Mouse (Mus musculus) adrenal gland, postnatal 14 days (tissue): Measurements from ENCODE around the gene Lamb1. TPM values are rescaled to one million over a fixed set of nuclear protein-coding genes. Genes with fewer than 3 reads are reported as not detected.

ENCODE experiments used
- DNase-seq: peaks from one replicate; pipeline ENCODE4 v3.0.0; 2021; ENCODE audit warnings: mixed read lengths
- long read RNA-seq, 2 experiments: library from polyadenylated mRNA; stranded (forward); transcript quantifications; one replicate each; pipeline ENCODE4 v2.0.0; 2021
- total RNA-seq: library from RNA; stranded (reverse); gene quantifications from 2 replicates; pipeline ENCODE4 v1.2.3, GENCODE M21; 2021

Lamb1 gene
- 174 and 193 TPM in 2 replicates for total RNA-seq
- long read RNA-seq, experiment 1, full-length matches to known transcripts, result 33 of 76 reads
- long read RNA-seq, experiment 1, partial matches to known transcripts, result 38 of 76 reads
- long read RNA-seq, experiment 1, other reads (novel, unspliced or antisense), result 5 of 76 reads
- long read RNA-seq, experiment 2, full-length matches to known transcripts, result 30 of 72 reads
- long read RNA-seq, experiment 2, partial matches to known transcripts, result 38 of 72 reads
- long read RNA-seq, experiment 2, other reads (novel, unspliced or antisense), result 4 of 72 reads

DNA sequence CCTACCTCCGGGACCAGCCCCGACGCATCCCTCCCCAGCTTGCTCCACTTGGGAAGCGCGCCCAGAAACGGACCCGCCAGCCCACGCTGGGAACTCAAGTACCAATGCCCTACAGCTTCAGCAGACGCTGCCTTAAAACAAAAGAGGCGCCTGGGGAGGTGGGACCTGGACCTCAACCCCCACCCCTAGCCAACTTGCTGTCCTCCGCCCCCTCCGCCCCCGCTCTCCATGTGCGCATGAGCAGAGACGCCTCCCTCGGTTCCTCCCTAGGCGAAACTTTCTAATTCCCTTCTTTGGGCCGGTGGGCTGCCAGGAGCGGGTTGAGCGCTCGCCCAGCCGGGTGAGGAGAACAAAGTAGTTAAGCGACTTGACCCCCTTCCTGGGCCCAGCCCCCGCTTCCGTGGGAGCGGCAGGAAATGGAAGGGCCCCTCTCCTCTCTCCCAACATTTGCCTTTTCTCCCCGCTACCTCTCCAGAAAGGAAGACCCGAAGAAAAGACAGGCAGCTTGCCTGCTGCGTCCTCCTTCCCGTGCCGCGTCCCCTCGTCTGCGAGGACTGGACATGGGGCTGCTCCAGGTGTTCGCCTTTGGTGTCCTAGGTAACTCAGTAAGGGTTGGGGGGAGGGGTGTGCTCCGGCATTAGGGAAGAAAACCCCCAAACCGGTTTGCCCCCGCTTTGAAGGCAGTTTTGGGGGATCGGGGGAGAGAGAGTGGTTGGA is at the start of gene Lamb1:
Gene Lamb1 (plus strand): TSS at position 230 of the 717 bp plus-strand sequence.
- peak; percentile 90 for DNase-seq

DNA sequence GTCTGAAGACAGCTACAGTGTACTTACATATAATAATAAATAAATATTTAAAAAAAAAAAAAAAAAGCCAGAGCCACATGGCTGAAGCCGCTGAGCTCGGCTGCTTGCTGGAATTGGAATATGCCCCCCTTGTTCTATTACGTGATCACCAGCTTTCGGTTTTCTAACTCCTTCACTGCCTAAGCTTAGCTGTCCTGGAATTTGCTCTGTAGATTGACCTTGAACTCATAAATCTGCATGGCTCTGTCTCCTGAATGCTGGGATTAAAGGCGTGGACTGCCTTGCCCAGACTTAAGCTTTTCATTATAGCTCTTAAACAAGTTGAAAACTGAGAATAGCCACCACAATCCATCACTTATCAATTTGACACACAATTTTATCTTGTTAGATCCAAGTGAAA is 47.8 kb upstream of the Lamb1 start:
- no peak for DNase-seq

- peak; percentile 57 for DNase-seq
Measured at GRCm38 (mm10) chr12:31218774-31219173, 46.3 kb upstream of the Lamb1 start.

DNA sequence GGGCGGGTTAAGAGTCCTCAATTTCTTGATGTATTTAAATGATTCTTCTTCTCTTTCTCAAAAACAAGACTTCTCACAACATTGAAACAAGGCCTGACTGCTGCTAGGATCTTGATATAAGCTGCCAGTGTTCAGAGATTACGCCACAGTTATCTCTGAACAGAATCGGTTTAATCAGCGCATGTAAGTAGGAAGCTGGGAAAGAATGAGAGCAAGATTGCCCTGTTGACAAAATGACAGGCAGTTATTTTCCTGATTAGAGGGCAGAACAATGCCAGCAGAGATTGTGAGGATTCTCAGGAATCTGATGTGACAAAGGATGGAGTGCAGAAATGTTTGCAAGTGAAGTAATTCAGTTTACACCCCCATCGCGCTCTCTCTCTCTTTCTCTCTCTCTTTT is 43.5 kb upstream of the Lamb1 start:
- no peak for DNase-seq

GRCm38 (mm10) chr12:31222282-31222681 is 42.8 kb upstream of the Lamb1 start:
- no peak for DNase-seq

DNA sequence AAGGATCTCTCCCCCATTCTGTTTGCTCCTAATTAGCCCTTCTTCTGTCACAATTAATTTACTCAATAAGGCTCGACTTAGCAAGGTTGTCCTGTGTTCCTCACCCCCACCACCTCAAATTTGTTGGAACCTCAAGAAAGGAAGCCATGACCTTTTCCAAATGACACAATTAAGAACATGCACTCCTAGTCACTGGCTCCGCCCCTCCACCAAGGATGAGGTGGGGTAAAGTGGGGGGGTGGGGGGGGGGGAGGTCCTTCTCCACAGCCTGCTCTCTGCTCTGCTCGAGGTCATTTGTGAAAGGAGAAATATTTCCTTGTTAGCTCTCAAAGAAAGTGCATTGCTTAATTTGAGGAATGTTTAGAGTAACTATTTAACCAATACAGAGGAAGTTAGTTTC is 42.3 kb upstream of the Lamb1 start:
- peak; percentile 60 for DNase-seq

GRCm38 (mm10) chr12:31225451-31225850 is 39.6 kb upstream of the Lamb1 start:
- DNase-seq, result no peak

- DNase-seq, result no peak
Measured at GRCm38 (mm10) chr12:31227167-31227566, 37.9 kb upstream of the Lamb1 start.

- no peak for DNase-seq
Measured at GRCm38 (mm10) chr12:31228878-31229277, 36.2 kb upstream of the Lamb1 start.

DNA sequence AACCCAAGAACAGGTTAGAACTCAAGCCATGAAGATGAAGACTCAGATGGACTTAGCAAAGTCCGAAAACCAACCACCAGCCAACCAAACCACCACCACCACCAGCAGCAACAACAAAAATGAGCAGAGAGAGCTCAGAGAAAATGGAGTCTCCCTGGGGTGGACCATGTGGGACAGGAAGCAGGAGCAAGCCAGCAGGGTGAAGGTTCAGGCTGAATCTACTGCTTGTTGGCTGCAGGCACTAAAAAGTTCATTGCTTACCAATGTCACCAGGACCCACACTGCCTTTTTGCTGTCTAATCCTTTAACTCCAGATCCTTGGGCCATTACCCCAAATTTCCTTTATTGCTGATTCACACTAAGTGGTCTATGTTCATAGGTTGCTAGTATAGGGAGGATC is 32.4 kb upstream of the Lamb1 start:
- peak; percentile 34 for DNase-seq

DNA sequence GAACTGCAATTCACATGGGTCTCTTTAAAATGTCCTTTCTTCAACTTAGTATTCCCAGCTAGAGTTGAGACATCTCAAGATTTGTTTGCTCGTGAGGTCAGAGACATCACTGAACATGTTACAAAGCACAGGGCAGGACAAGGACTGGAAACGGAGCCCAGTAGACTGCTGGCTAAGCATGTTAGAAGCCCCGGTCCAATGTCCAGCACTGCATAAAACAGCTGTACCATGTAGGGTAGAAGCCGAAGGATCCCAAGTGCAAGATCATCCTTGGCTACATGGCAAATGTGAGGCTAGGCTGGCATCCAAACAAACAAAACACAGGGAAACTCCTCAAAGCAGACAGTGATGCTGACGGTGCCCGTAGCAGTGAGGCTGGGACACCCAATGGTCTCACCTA is 30.0 kb upstream of the Lamb1 start:
- DNase-seq, result no peak

DNA sequence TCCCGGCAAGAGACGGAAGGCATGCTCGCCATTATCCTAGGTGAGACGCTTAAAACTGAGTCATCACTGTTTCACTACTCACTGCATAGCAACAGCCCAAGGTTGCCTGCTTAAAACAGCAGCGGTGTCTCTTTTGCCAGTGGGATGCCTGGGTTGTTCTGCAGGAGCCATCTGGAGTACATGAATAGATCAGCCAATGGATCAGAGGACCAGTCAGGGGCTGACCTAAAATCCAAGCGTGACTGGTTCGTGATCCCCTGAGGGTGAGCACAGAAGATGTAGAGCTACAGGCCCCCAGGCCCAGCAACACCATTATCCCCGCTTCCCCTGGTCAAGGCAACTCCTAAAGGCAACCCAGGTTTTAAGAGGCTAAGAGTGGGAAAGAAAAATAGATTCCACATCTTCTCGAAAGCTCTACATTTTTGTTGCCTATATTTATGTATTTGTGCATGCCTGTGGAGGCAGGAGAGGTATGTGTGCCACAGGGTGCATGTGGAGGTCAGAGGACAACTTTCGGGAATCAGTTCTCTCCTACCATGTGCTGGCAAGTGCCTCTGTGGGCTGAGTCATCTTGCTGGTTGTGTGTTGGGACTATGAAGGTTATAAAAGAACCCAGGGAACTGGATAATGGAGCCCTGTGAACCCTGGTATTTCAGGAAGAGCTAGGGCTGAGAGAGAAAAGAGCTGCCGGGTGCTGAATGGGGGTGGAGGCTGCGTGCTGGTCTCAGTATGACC is 28.0 kb upstream of the Lamb1 start:
- DNase-seq, result peak; percentile 62

GRCm38 (mm10) chr12:31239031-31239583 is 25.9 kb upstream of the Lamb1 start:
- DNase-seq, result no peak

GRCm38 (mm10) chr12:31239798-31240197 is 25.2 kb upstream of the Lamb1 start:
- no peak for DNase-seq

GRCm38 (mm10) chr12:31240470-31240869 is 24.6 kb upstream of the Lamb1 start, which contains the start of gene Gm6993:
Gene Gm6993, plus strand, starts transcription at chr12:31240770.
- no peak for DNase-seq

DNA sequence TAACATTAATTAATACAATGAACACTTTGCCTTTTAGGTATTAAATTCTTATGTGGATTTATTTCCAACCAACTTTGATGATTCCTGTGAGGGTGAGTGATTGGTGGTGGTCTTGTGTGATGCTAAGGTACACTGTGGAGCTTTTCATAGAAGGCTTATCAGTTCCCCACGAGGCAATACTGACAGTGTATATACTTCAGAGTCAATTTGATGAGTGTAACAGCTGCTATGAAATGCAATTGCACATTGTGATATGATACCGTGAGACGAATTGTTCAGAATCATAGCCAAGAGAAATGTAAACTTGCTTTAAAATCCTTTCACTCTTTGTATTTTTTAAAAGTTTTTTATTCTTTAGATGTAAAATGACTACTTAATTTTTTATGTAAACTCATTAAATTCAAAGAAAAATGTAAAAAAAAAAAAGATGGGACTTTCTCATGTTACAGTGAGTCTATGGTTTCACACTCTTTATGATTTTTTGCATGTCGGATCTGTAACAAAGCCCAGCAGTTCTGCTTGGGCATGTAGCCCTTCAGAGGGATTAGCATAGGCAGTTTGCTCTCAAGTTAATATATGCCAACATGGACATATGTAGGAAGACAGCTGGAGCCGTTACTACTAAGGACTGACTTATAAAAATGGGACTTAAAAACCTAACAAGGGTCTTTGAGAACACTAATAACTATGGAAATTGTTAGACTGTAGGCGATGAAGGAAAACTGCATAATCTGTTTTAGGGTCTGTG is 23.3 kb upstream of the Lamb1 start:
- DNase-seq, result no peak

GRCm38 (mm10) chr12:31244001-31244400 is 21.0 kb upstream of the Lamb1 start:
- no peak for DNase-seq

DNA sequence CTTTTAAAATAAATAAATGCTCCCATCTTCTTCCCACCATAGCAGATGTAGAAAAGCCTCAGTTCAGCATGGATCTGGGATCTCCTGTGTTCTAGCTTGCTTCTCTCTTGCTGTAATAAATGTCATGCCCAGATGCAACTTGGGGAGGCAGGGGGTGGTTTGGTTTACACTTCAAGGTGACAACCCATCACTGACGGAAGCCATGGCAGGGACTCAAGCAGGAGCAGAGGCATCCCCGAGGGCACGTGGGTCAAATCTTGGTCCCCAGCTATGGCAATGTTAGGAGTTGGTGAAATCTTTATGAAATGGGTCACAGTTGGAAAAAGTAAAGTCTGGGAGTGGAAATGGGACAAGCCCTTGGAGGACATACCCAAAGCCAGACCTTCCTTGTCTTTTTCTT is 20.3 kb upstream of the Lamb1 start:
- no peak for DNase-seq

- no peak for DNase-seq
Measured at GRCm38 (mm10) chr12:31246153-31246552, 18.9 kb upstream of the Lamb1 start.

GRCm38 (mm10) chr12:31246615-31247014 is 18.4 kb upstream of the Lamb1 start:
- DNase-seq, result no peak

DNA sequence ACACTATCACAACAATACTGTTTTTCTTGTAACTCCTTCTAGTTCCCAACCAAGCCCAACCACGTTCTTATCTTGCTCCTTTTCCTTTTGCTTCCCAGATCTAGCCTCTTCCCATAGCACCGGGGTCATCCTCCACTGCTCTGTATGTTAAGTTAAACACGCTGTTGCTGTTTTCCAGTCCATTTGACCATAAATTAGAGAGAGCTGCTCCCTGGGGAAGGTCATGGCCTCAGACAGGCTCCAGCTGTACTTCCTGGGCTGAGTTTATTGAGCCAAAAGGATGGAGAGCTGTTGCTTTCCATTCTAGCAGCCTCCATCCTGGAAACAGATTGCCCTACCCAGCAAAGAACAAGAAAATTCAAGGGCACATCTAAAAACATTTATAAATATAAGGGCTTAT is 16.9 kb upstream of the Lamb1 start:
- no peak for DNase-seq

- no peak for DNase-seq
Measured at GRCm38 (mm10) chr12:31248681-31249080, 16.4 kb upstream of the Lamb1 start.
